Mouse (Mus musculus) forebrain, embryonic 11.5 days (tissue): Measurements from ENCODE around the gene Myh9. TPM values are rescaled to one million over a fixed set of nuclear protein-coding genes. Genes with fewer than 3 reads are reported as not detected.
"Not testable (repeated sequence)": the region's sequence is repeated elsewhere in the genome, so short reads cannot be mapped to it uniquely, and the experiment has no call there.

Source experiments
- ATAC-seq: fragments of 200-750 bp; cut with Nextera tagmentation; replicated peaks from 2 replicates; pipeline ENCODE4 v1.8.0; 2017; ENCODE audit warnings: moderate TSS enrichment; ENCODE audit not compliant: low FRiP score
- DNase-seq: peaks from one replicate; pipeline ENCODE4 v3.0.0-alpha.2; 2017; ENCODE audit warnings: low spot score
- H3K27ac ChIP-seq: fragments of 300-500 bp; sonication (generic); 2 replicates; pipeline ENCODE4 v1.5.1; 2014; ENCODE audit warnings: low read depth, low read length
- H3K27me3 ChIP-seq: fragments of 300-500 bp; sonication (generic); 2 replicates; pipeline ENCODE4 v1.6.1; 2014; ENCODE audit warnings: mild to moderate bottlenecking, low read length, mixed read lengths; ENCODE audit not compliant: control insufficient read depth, insufficient read depth
- H3K36me3 ChIP-seq: fragments of 300-500 bp; sonication (generic); 2 replicates; pipeline ENCODE4 v1.6.1; 2014; ENCODE audit warnings: mild to moderate bottlenecking, low read length, moderate library complexity, mixed read lengths; ENCODE audit not compliant: control insufficient read depth, insufficient read depth
- H3K4me1 ChIP-seq: fragments of 300-500 bp; sonication (generic); replicated peaks from 2 replicates; pipeline ENCODE4 v1.6.1; 2014; ENCODE audit warnings: low read length, mixed read lengths; ENCODE audit not compliant: control insufficient read depth, insufficient read depth
- H3K4me2 ChIP-seq: fragments of 300-500 bp; sonication (generic); 2 replicates; pipeline ENCODE4 v1.6.1; 2014; ENCODE audit warnings: low read depth, mild to moderate bottlenecking, low read length, moderate library complexity, mixed read lengths; ENCODE audit not compliant: severe bottlenecking
- H3K4me3 ChIP-seq: fragments of 300-500 bp; sonication (generic); 2 replicates; pipeline ENCODE4 v1.5.1; 2014; ENCODE audit warnings: low read depth, low read length
- H3K9ac ChIP-seq: fragments of 300-500 bp; sonication (generic); 2 replicates; pipeline ENCODE4 v1.6.1; 2014; ENCODE audit warnings: low read length
- H3K9me3 ChIP-seq: fragments of 300-500 bp; sonication (generic); 2 replicates; pipeline ENCODE4 v1.6.1; 2016; ENCODE audit warnings: low read length, mixed read lengths; ENCODE audit not compliant: control insufficient read depth
- WGBS: fragments of 180-500 bp; shearing (Covaris S2); extraction: QIAGEN DNeasy Blood & Tissue Kit; methylation state at CpG from one replicate; pipeline ENCODE4 v1.1.7; 2014; 5-methylcytosine and 5-hydroxymethylcytosine counted together
- polyA plus RNA-seq: library from polyadenylated mRNA; unstranded; fragments of >200 nt; fragmentation: Nextera tagmentation; extraction: Ambion mirVana; gene quantifications from 2 replicates; pipeline ENCODE4 v1.2.1, GENCODE M21; 2014

Myh9 gene
- polyA plus RNA-seq, 1 experiment from 2014 or later = 37.4 TPM

DNA sequence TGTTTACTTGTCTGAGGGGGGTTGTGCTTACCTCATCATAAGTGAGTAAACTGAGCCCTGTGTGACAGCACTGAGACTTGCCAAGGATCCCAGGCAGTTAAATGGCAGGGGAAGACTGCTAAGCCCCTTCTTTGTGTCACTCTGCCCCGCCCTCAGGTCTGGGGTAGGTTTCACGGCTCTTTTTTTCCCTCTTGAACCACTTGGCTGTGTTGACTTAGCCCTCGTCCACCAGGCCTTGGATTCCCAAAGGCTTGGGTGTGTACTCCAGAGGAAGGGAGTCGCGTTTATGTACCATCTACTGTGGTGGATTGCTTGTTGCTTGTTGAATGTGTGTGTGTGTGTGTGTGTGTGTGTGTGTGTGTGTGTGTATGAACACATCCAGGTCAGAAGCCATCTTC lies 7.1 kb upstream of the Myh9 start:
- Histone ChIP-seq H3K9ac (no peak overlapping the region), H3K4me1 (no peaks in the 10 kb centered on the region), H3K36me3 (no peaks in the 10 kb centered on the region), H3K4me3 (no peak overlapping the region), H3K4me2 (no peak overlapping the region), H3K9me3 (no peaks in the 10 kb centered on the region; the same call in 1 of the 2 replicates), H3K27me3 (no peaks in the 10 kb centered on the region), H3K27ac (no peak overlapping the region)
- 73% methylated on average over 5 of the region's 5 CpGs for WGBS
- DNase-seq (no peak), ATAC-seq (no peak)

DNA sequence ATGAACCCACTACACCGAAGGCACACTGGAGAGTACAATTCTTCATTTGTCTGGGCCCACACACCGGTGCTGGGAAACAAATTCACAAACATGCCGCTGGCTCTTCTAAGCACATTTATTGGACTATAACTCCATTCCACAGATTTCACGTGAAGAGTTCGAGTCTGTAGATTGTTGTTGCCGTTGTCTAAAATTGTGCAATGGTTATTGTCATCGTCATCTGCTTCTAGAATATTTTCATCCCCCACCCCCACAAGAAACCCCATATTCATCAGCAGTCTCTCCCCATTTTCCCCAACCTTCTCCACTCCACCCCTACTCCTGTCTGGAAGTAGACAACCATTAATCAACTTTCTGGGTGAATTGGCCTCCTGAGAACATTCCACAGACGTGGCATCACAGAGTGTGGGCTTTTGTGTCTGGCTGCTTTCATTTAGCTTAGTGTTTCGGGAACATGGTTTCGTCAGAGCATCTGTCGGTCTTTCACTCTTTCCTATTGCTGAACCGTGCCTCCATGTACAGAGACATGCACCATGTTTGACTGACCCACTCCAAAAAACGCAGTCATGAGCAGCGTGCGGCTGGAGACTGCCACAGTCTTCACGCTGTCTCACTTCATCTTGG lies 6.6 kb upstream of the Myh9 start:
- 88% methylated on average over 16 of the region's 16 CpGs for WGBS
- H3K27me3 ChIP-seq = no peaks in the 10 kb centered on the region

DNA sequence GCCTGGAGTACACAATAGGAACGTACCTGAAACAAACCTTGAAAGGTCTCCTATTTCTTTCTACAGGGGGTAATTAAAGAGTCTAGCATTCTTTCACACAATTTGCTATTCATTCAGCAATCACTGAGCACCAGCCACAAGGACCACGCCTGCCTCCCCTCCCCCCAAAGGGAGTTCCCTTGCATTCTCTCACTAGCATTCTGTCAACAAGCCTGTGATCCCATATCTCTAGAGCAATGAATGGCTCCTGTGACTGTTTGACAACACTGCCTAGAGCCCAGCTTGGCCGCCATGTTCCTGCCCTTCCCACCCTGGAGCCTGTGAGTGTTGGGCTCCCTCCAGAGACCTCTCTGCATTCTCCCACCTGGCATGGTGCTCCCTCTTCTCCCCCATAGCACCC lies 5.9 kb upstream of the Myh9 start:
- WGBS = 73% methylated on average over 3 of the region's 3 CpGs
- Histone ChIP-seq H3K4me2 (no peak overlapping the region), H3K36me3 (no peaks in the 10 kb centered on the region), H3K27ac (no peak overlapping the region), H3K9ac (no peak overlapping the region), H3K9me3 (no peaks in the 10 kb centered on the region; the same call in 1 of the 2 replicates), H3K27me3 (no peaks in the 10 kb centered on the region), H3K4me3 (no peak overlapping the region), H3K4me1 (no peaks in the 10 kb centered on the region)
- DNase-seq (no peak), ATAC-seq (no peak)

More for the DNA sequence above, 6.6 kb upstream of the Myh9 start:
- Histone ChIP-seq H3K4me3 (no peak overlapping the region), H3K4me2 (no peak overlapping the region), H3K27ac (no peak overlapping the region), H3K36me3 (no peaks in the 10 kb centered on the region), H3K9me3 (no peaks in the 10 kb centered on the region; the same call in 1 of the 2 replicates), H3K9ac (no peak overlapping the region), H3K4me1 (no peaks in the 10 kb centered on the region)
- ATAC-seq = no peak
- no peak for DNase-seq

DNA sequence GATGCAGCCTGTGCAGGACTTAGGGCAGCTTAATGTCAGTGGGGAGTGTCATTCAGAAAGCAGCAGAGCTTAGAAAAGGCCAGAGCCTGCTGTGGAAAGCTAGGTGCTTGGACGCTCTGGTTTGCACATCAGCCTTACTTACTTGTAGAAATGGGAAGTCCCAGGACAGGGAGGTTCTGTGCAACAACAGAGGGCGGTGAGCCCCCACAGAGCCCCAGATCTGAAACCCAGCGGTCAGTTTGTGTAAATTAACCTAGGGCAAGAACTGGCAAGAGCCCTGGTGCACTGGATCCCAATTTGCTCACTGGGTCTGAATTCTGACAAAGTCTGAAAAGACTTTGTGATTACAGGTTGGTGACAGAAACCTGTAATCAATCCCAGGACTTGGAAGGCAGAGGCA lies 5.1 kb upstream of the Myh9 start:
- H3K27me3 ChIP-seq = no peaks in the 10 kb centered on the region
- DNase-seq (no peak), ATAC-seq (no peak)
- H3K4me1 ChIP-seq = no peaks in the 10 kb centered on the region
- no peak overlapping the region for H3K27ac ChIP-seq
- no peaks in the 10 kb centered on the region for H3K9me3 ChIP-seq
- no peaks in the 10 kb centered on the region for H3K36me3 ChIP-seq
- H3K4me2 ChIP-seq = no peak overlapping the region
- no peak overlapping the region for H3K9ac ChIP-seq
- no peak overlapping the region for H3K4me3 ChIP-seq
- 81% methylated on average over 3 of the region's 3 CpGs for WGBS

DNA sequence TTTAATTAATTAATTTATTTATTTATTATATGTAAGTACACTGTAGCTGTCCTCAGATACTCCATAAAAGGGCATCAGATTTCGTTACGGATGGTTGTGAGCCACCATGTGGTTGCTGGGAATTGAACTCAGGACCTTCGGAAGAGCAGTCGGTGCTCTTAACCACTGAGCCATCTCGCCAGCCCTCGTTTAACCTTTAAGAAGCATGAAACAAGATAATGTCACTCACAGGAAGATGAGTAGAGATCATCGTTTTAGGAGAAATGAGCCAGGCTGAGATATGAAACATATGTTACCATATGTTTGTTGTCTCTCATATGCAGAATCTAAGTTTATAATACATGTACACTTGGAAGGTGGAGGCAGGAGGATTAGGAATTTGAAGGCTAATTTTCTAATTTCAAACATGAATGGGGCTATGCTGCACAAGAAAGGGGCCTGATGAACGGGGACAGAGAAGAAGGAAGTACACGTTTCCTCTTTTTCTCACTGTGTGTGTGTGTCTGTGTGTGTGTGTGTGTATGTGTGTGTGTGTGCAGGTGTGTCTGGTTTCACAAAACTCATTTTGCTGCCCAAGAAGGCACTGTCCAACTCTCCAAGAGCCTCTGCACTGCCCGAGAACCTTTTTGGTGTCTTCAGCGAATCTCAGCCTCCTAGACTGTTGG lies 4.1 kb upstream of the Myh9 start:
- H3K9ac ChIP-seq, DNase-seq, H3K4me1 ChIP-seq, H3K27ac ChIP-seq, H3K4me2 ChIP-seq, ATAC-seq, H3K9me3 ChIP-seq, H3K36me3 ChIP-seq, H3K4me3 ChIP-seq, H3K27me3 ChIP-seq: not testable (repeated sequence)
- 90% methylated on average over 11 of the region's 11 CpGs for WGBS

DNA sequence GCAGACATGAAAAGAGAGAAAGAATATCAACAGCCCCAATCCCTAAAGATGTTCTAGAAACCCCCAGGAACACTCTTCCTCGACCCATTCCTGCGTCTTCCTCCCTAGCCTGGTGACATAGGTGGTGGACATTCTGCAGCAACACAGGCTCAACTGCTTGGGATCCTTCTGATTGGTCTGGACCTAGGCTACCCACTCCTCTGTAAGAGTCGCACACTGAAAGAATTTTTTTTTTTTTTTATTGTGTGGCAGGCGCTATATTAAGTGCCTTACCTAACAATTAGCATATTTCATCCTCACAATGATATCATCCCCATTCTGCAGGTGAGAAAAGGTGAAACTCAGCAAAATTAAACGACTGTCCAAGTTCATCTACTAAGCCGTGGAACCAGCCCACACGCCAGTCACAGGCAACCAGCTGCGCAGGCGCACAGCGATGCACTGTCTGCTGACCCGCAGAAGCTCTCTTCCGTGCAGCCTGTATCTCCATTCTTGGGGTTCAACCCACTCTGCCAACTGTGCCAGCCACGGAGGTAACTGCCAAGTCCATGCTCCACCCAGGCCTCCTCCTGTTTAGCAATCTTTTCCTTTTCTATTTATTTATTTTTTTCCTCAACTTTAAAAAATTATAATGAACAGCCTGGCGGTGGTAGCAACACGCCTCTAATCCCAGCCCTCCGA lies 3.1 kb upstream of the Myh9 start:
- Histone ChIP-seq H3K4me1 (no peaks in the 10 kb centered on the region; the same call in 1 of the 2 replicates), H3K36me3 (no peaks in the 10 kb centered on the region), H3K9me3 (no peaks in the 10 kb centered on the region), H3K9ac (no peak overlapping the region), H3K27ac (no peak overlapping the region), H3K4me3 (no peak overlapping the region), H3K4me2 (no peak overlapping the region), H3K27me3 (no peaks in the 10 kb centered on the region)
- ATAC-seq = no peak
- WGBS = 92% methylated on average over 16 of the region's 16 CpGs
- no peak for DNase-seq

DNA sequence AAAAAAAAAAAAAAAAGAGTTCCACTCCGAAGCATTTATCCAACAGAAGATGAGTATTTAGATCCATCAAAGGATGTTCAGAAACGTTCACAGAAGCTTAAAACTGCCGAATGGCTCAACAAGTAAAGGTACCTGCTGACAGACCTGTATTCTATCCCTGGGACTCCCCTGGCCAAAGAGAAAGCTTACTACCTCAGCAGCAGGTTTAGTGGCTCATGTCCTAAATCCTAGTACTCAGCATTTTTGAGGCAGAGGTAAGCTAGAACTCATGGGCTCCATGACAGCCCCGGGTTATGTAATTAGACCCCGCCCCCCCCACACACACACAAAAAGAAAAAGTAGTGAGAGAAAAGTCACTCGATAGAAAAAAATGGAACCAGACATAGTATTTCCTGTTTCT lies 2.1 kb upstream of the Myh9 start:
- Histone ChIP-seq H3K4me1 (peaks cover 4% of the 10 kb centered on the region; the same call in 1 of the 2 replicates), H3K4me2 (no peak overlapping the region), H3K9me3 (no peaks in the 10 kb centered on the region), H3K27ac (no peak overlapping the region), H3K36me3 (no peaks in the 10 kb centered on the region), H3K4me3 (no peak overlapping the region), H3K27me3 (no peaks in the 10 kb centered on the region), H3K9ac (no peak overlapping the region)
- ATAC-seq (no peak), DNase-seq (no peak)
- 80% methylated on average over 6 of the region's 6 CpGs for WGBS

DNA sequence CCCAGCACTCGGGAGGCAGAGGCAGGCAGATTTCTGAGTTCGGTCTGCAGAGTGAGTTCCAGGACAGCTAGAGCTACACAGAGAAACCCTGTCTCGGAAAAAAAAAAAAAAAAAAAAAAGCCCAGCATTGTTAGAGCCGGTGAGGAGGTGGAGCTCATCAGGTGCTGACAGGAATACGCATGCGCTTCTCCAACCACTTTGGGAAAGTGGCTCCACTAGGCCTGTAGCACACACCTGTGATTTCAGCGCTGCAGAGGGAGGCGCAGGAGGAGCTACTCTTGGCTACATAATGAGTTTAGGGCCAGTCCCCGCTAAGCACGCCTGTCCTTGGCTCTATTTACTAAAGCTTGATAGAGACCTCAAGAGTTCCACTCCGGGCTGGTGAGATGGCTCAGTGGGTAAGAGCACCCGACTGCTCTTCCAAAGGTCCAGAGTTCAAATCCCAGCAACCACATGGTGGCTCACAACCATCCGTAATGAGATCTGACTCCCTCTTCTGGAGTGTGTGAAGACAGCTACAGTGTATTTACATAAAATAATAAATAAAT lies 1.6 kb upstream of the Myh9 start:
- not testable (repeated sequence) for ATAC-seq, H3K27me3 ChIP-seq, H3K4me1 ChIP-seq, H3K36me3 ChIP-seq, H3K27ac ChIP-seq, H3K9ac ChIP-seq, H3K9me3 ChIP-seq, H3K4me2 ChIP-seq, DNase-seq, H3K4me3 ChIP-seq
- 66% methylated on average over 12 of the region's 13 CpGs for WGBS
